Mouse (Mus musculus) ZHBTc4 (cell line): Measurements from ENCODE around the gene Kirrel3.

Experiments
- DNase-seq: peaks from one replicate; pipeline ENCODE4 v3.0.0-alpha.2; 2011; ENCODE audit warnings: low read depth, low spot score

Kirrel3 gene

GRCm38 (mm10) chr9:35020015-35020653, 534.4 kb downstream of the Kirrel3 start:
- DNase-seq, result no peak

- DNase-seq, result no peak
Observed at GRCm38 (mm10) chr9:35021744-35022143, 536.0 kb downstream of the Kirrel3 start.

- no peak for DNase-seq
Observed at GRCm38 (mm10) chr9:35024591-35025496, 539.1 kb downstream of the Kirrel3 start.

- no peak for DNase-seq
Observed at GRCm38 (mm10) chr9:35026311-35026710, 540.6 kb downstream of the Kirrel3 start.

- DNase-seq, result no peak
Observed at GRCm38 (mm10) chr9:35026897-35027311, 541.2 kb downstream of the Kirrel3 start.

- DNase-seq, result no peak
Observed at GRCm38 (mm10) chr9:35027382-35027997, 541.8 kb downstream of the Kirrel3 start.

GRCm38 (mm10) chr9:35030823-35031222, 545.1 kb downstream of the Kirrel3 start:
- no peak for DNase-seq

GRCm38 (mm10) chr9:35032457-35032856, 546.8 kb downstream of the Kirrel3 start:
- no peak for DNase-seq

GRCm38 (mm10) chr9:35035074-35035473, 549.4 kb downstream of the Kirrel3 start:
- peak; percentile 44 for DNase-seq

- no peak for DNase-seq
Observed at GRCm38 (mm10) chr9:35038922-35039586, 553.4 kb downstream of the Kirrel3 start.

- no peak for DNase-seq
Observed at GRCm38 (mm10) chr9:35039846-35040245, 554.2 kb downstream of the Kirrel3 start.

GRCm38 (mm10) chr9:35041493-35041892, 555.8 kb downstream of the Kirrel3 start:
- peak; percentile 79 for DNase-seq

- no peak for DNase-seq
Observed at GRCm38 (mm10) chr9:35043619-35044018, 557.9 kb downstream of the Kirrel3 start.

GRCm38 (mm10) chr9:35044458-35044857, 558.8 kb downstream of the Kirrel3 start:
- peak; percentile 74 for DNase-seq

- no peak for DNase-seq
Observed at GRCm38 (mm10) chr9:35045031-35045531, 559.4 kb downstream of the Kirrel3 start.

- no peak for DNase-seq
Observed at GRCm38 (mm10) chr9:35045756-35046155, 560.1 kb downstream of the Kirrel3 start.

GRCm38 (mm10) chr9:35048449-35048848, 562.8 kb downstream of the Kirrel3 start:
- DNase-seq, result no peak

GRCm38 (mm10) chr9:35049891-35050527, 564.3 kb downstream of the Kirrel3 start:
- no peak for DNase-seq

GRCm38 (mm10) chr9:35050701-35051454, 565.2 kb downstream of the Kirrel3 start:
- DNase-seq, result no peak

GRCm38 (mm10) chr9:35051666-35052065, 566.0 kb downstream of the Kirrel3 start:
- no peak for DNase-seq
